Mouse (Mus musculus) CD4-positive, CD25-positive, alpha-beta regulatory T cell, adult 2 months (primary cell): ENCODE measurements around the gene Akap9.
A peak's percentile ranks its signal among the peaks of the same experiment; 100 is the strongest.
"Not testable (repeated sequence)": the region's sequence is repeated elsewhere in the genome, so short reads cannot be mapped to it uniquely, and the experiment has no call there.

Source experiments
- DNase-seq: peaks from one replicate; pipeline ENCODE4 v3.0.0-alpha.2; 2012; ENCODE audit warnings: low read depth, low spot score

The Akap9 gene

GRCm38 (mm10) chr5:3927801-3928689 lies at the start of gene Akap9:
TSS of gene Akap9 (plus strand) at chr5:3928054.
- DNase-seq, result peak; percentile 67

- peak; percentile 47 for DNase-seq
Measured at GRCm38 (mm10) chr5:3886862-3887261, 41.0 kb upstream of the Akap9 start.

- peak; percentile 17 for DNase-seq
Measured at GRCm38 (mm10) chr5:3889201-3889600, 38.7 kb upstream of the Akap9 start.

GRCm38 (mm10) chr5:3893459-3894293 lies 34.2 kb upstream of the Akap9 start, which contains the start of gene Mterf1a:
TSS of gene Mterf1a (minus strand) at chr5:3893933.
- DNase-seq, result peak; percentile 50

GRCm38 (mm10) chr5:3894294-3894619 lies 33.6 kb upstream of the Akap9 start:
- DNase-seq, result not testable (repeated sequence)

GRCm38 (mm10) chr5:3905471-3905870 lies 22.4 kb upstream of the Akap9 start:
- no peak for DNase-seq

- no peak for DNase-seq
Measured at GRCm38 (mm10) chr5:3922350-3922749, 5.5 kb upstream of the Akap9 start.

- peak; percentile 7 for DNase-seq
Measured at GRCm38 (mm10) chr5:3926666-3927065, 1.2 kb upstream of the Akap9 start.

- peak; percentile 45 for DNase-seq
Measured at GRCm38 (mm10) chr5:3928690-3929046, 814 bp downstream of the Akap9 start.

- no peak for DNase-seq
Measured at GRCm38 (mm10) chr5:3930760-3931159, 2.9 kb downstream of the Akap9 start.

- DNase-seq, result no peak
Measured at GRCm38 (mm10) chr5:3931636-3932035, 3.8 kb downstream of the Akap9 start.

GRCm38 (mm10) chr5:3933551-3933950 lies 5.7 kb downstream of the Akap9 start:
- DNase-seq, result no peak

- no peak for DNase-seq
Measured at GRCm38 (mm10) chr5:3935266-3935665, 7.4 kb downstream of the Akap9 start.

GRCm38 (mm10) chr5:3935778-3936554 lies 8.1 kb downstream of the Akap9 start:
- no peak for DNase-seq

GRCm38 (mm10) chr5:3938905-3939304 lies 11.1 kb downstream of the Akap9 start:
- DNase-seq, result no peak

GRCm38 (mm10) chr5:3939335-3939734 lies 11.5 kb downstream of the Akap9 start:
- DNase-seq, result no peak

- no peak for DNase-seq
Measured at GRCm38 (mm10) chr5:3941240-3941639, 13.4 kb downstream of the Akap9 start.

- not testable (repeated sequence) for DNase-seq
Measured at GRCm38 (mm10) chr5:3943169-3943568, 15.3 kb downstream of the Akap9 start.

- DNase-seq, result peak; percentile 14
Measured at GRCm38 (mm10) chr5:3952498-3952897, 24.6 kb downstream of the Akap9 start.

- DNase-seq, result no peak
Measured at GRCm38 (mm10) chr5:3954541-3954940, 26.7 kb downstream of the Akap9 start.

GRCm38 (mm10) chr5:3961286-3961685 lies 33.4 kb downstream of the Akap9 start:
- no peak for DNase-seq

- DNase-seq, result no peak
Measured at GRCm38 (mm10) chr5:3968415-3968814, 40.6 kb downstream of the Akap9 start.
